In genomic region chr7:109326813-109327212, GRCm38 (mm10) we compare ENCODE assay signal across 15 mouse cellular contexts.
DNase-seq lines count a peak whose midpoint lies in the region; ATAC-seq lines count a peak whose summit lies in the region.
"Had no signal": no experiment of that assay in that cellular context is flagged by ENCODE, and none has a peak within 500 bp of the region (broad histone marks: within the 10 kb centered on the region; RNA-seq: fewer than 3 reads in every experiment).

No protein-coding gene starts in this region.

- intact Hi-C loops in left cerebral cortex, postnatal 4 days (cut with DNase I): no loop called here
- intact Hi-C loops in left cerebral cortex, postnatal 10 days (cut with DNase I): no loop called here

- peak; percentile 60 for DNase-seq in left cerebral cortex, postnatal 4 days
- no peak for DNase-seq in left cerebral cortex, postnatal 10 days (ENCODE audit: extremely low spot score in 1 of 2, low spot score in 2 of 2)
- peak; percentile 56 for DNase-seq in cerebellum, adult 11 months
- DNase-seq in cerebellum, postnatal 14 days: peak; percentile 72 to 76
- DNase-seq in layer of hippocampus, adult 9-10 months (ENCODE audit: low spot score): peak; percentile 4
- no peak for DNase-seq in Muller cell, postnatal 12 days (ENCODE audit: inconsistent ontology term)
- DNase-seq in urinary bladder, postnatal 36 days (ENCODE audit: low spot score in 2 of 2): no peak
- DNase-seq: heart, adult 2 months; heart, postnatal 14 days; kidney, postnatal 14 days; liver, embryonic 13.5 days; lung, postnatal 10 days had no signal

- ATAC-seq in CD4-positive, CD25-positive, alpha-beta regulatory T cell, adult 4 months: no peak
- ATAC-seq: activated CD4-positive, CD25-positive, alpha-beta regulatory T cell, adult 4 months; intestine, embryonic 15.5 days had no signal

Comparison
In these comparisons a context has a peak if more than half of its experiments do, and no peak if none do; other contexts are left out.
1. DNase-seq: peak in left cerebral cortex, postnatal 4 days (single experiment), cerebellum, adult 11 months (single experiment), cerebellum, postnatal 14 days (2 of 2) and layer of hippocampus, adult 9-10 months (single experiment); none in left cerebral cortex, postnatal 10 days (0 of 2), Muller cell, postnatal 12 days (single experiment) and urinary bladder, postnatal 36 days (0 of 2).